Mouse (Mus musculus): ENCODE measurements at regions not wholly inside any gene's neighbourhood (a gene's known extent, or its start where the extent isn't known, plus 50 kb on each side); places are given as distances from the start of the nearest gene placed in this dataset.
A peak's percentile ranks its signal among the peaks of the same experiment; 100 is the strongest.

GRCm38 (mm10) chr8:78113105-78113504 lies 100.0 kb upstream of the Ttc29 start:
- Histone ChIP-seq H3K4me3 (ENCODE audit: low read depth, low read length) (no peak overlapping the region), H3K36me3 (ENCODE audit: insufficient read depth) (no peaks in the 10 kb centered on the region), H3K27ac (ENCODE audit: low read depth, low read length) (no peak overlapping the region), H3K9me3 (ENCODE audit: low read length) (no peaks in the 10 kb centered on the region), H3K27me3 (ENCODE audit: insufficient read depth, low read length) (no peaks in the 10 kb centered on the region), H3K4me2 (ENCODE audit: low read depth) (no peak overlapping the region), H3K4me1 (ENCODE audit: insufficient read depth) (no peaks in the 10 kb centered on the region), H3K9ac (no peak overlapping the region)
- 53% methylated on average over 12 of the region's 12 CpGs for WGBS
- DNase-seq (no peak), ATAC-seq (no peak)
- TF ChIP-seq CTCF (IDR thresholded peaks at IDR 0.05; ENCODE audit: low read depth) = no peak

- 16% methylated on average over 4 of the region's 4 CpGs for WGBS
Measured at GRCm38 (mm10) chr8:78114512-78114911, 98.6 kb upstream of the Ttc29 start.

GRCm38 (mm10) chr8:78117191-78117590 lies 95.9 kb upstream of the Ttc29 start:
- no peaks in the 10 kb centered on the region for H3K36me3 ChIP-seq (ENCODE audit: insufficient read depth)
- no peaks in the 10 kb centered on the region for H3K9me3 ChIP-seq (ENCODE audit: low read length)
- no peak overlapping the region for H3K4me3 ChIP-seq (ENCODE audit: low read depth, low read length)
- no peak for DNase-seq
- no peaks in the 10 kb centered on the region for H3K27me3 ChIP-seq (ENCODE audit: insufficient read depth, low read length)
- no peak for TF ChIP-seq CTCF (IDR thresholded peaks at IDR 0.05; ENCODE audit: low read depth)
- no peak overlapping the region for H3K27ac ChIP-seq (ENCODE audit: low read depth, low read length)
- no peak overlapping the region for H3K4me2 ChIP-seq (ENCODE audit: low read depth)
- ATAC-seq = no peak
- no peak overlapping the region for H3K9ac ChIP-seq
- peaks cover 4% of the 10 kb centered on the region; the same call in 1 of the 2 replicates for H3K4me1 ChIP-seq (ENCODE audit: insufficient read depth)

More at GRCm38 (mm10) chr8:78114512-78114911, 98.6 kb upstream of the Ttc29 start:
- no peak overlapping the region for H3K4me3 ChIP-seq (ENCODE audit: low read depth, low read length)
- 0 out of 2 replicates have a peak, but pooled peaks cover under 1% of the 10 kb centered on the region for H3K4me1 ChIP-seq (ENCODE audit: insufficient read depth)
- no peaks in the 10 kb centered on the region for H3K36me3 ChIP-seq (ENCODE audit: insufficient read depth)
- H3K9me3 ChIP-seq (ENCODE audit: low read length) = no peaks in the 10 kb centered on the region
- TF ChIP-seq CTCF (IDR thresholded peaks at IDR 0.05; ENCODE audit: low read depth) = no peak
- no peak overlapping the region for H3K4me2 ChIP-seq (ENCODE audit: low read depth)
- ATAC-seq (no peak), DNase-seq (no peak)
- no peaks in the 10 kb centered on the region for H3K27me3 ChIP-seq (ENCODE audit: insufficient read depth, low read length)
- H3K27ac ChIP-seq (ENCODE audit: low read depth, low read length) = no peak overlapping the region
- H3K9ac ChIP-seq = no peak overlapping the region

GRCm38 (mm10) chr8:78118493-78118892 lies 94.6 kb upstream of the Ttc29 start:
- no peaks in the 10 kb centered on the region for H3K36me3 ChIP-seq (ENCODE audit: insufficient read depth)
- DNase-seq = no peak
- H3K27me3 ChIP-seq (ENCODE audit: insufficient read depth, low read length) = no peaks in the 10 kb centered on the region
- H3K27ac ChIP-seq (ENCODE audit: low read depth, low read length) = no peak overlapping the region
- no peak overlapping the region for H3K4me3 ChIP-seq (ENCODE audit: low read depth, low read length)
- 83% methylated on average over 9 of the region's 9 CpGs for WGBS
- no peak for TF ChIP-seq CTCF (IDR thresholded peaks at IDR 0.05; ENCODE audit: low read depth)
- no peak overlapping the region for H3K4me2 ChIP-seq (ENCODE audit: low read depth)
- no peak overlapping the region for H3K9ac ChIP-seq
- no peak for ATAC-seq
- no peaks in the 10 kb centered on the region for H3K9me3 ChIP-seq (ENCODE audit: low read length)
- H3K4me1 ChIP-seq (ENCODE audit: insufficient read depth) = peaks cover 4% of the 10 kb centered on the region; the same call in 1 of the 2 replicates

GRCm38 (mm10) chr8:78119682-78120081 lies 93.4 kb upstream of the Ttc29 start:
- Histone ChIP-seq H3K9ac (no peak overlapping the region), H3K4me2 (ENCODE audit: low read depth) (peak overlapping the region; percentile 19), H3K36me3 (ENCODE audit: insufficient read depth) (no peaks in the 10 kb centered on the region), H3K9me3 (ENCODE audit: low read length) (no peaks in the 10 kb centered on the region), H3K27me3 (ENCODE audit: insufficient read depth, low read length) (no peaks in the 10 kb centered on the region), H3K4me3 (ENCODE audit: low read depth, low read length) (no peak overlapping the region), H3K27ac (ENCODE audit: low read depth, low read length) (no peak overlapping the region), H3K4me1 (ENCODE audit: insufficient read depth) (peaks cover 4% of the 10 kb centered on the region; the same call in 1 of the 2 replicates)
- ATAC-seq (peak; percentile 64), DNase-seq (peak; percentile 48)
- WGBS = 11% methylated on average over 11 of the region's 11 CpGs
- no peak for TF ChIP-seq CTCF (IDR thresholded peaks at IDR 0.05; ENCODE audit: low read depth)

- H3K4me2 ChIP-seq (ENCODE audit: low read depth) = no peak overlapping the region
- H3K36me3 ChIP-seq (ENCODE audit: insufficient read depth) = no peaks in the 10 kb centered on the region
- H3K27me3 ChIP-seq (ENCODE audit: insufficient read depth, low read length) = no peaks in the 10 kb centered on the region
- WGBS = 50% methylated on average over 5 of the region's 5 CpGs
- TF ChIP-seq CTCF (IDR thresholded peaks at IDR 0.05; ENCODE audit: low read depth) = peak; percentile 52
- ATAC-seq (no peak), DNase-seq (no peak)
- H3K27ac ChIP-seq (ENCODE audit: low read depth, low read length) = no peak overlapping the region
- no peak overlapping the region for H3K4me3 ChIP-seq (ENCODE audit: low read depth, low read length)
- H3K9me3 ChIP-seq (ENCODE audit: low read length) = no peaks in the 10 kb centered on the region
- H3K4me1 ChIP-seq (ENCODE audit: insufficient read depth) = peaks cover 4% of the 10 kb centered on the region; the same call in 1 of the 2 replicates
- H3K9ac ChIP-seq = no peak overlapping the region
Measured at GRCm38 (mm10) chr8:78124248-78124647, 88.8 kb upstream of the Ttc29 start.

- H3K27ac ChIP-seq (ENCODE audit: low read depth, low read length) = no peak overlapping the region
- no peak overlapping the region for H3K4me3 ChIP-seq (ENCODE audit: low read depth, low read length)
- ATAC-seq = no peak
- 20% methylated on average over 2 of the region's 2 CpGs for WGBS
- peaks cover 4% of the 10 kb centered on the region; the same call in 1 of the 2 replicates for H3K27me3 ChIP-seq (ENCODE audit: insufficient read depth, low read length)
- no peak overlapping the region for H3K9ac ChIP-seq
- H3K36me3 ChIP-seq (ENCODE audit: insufficient read depth) = no peaks in the 10 kb centered on the region
- H3K4me2 ChIP-seq (ENCODE audit: low read depth) = no peak overlapping the region
- peak; percentile 52 for TF ChIP-seq CTCF (IDR thresholded peaks at IDR 0.05; ENCODE audit: low read depth)
- H3K9me3 ChIP-seq (ENCODE audit: low read length) = no peaks in the 10 kb centered on the region
- DNase-seq = peak; percentile 14
- H3K4me1 ChIP-seq (ENCODE audit: insufficient read depth) = no peaks in the 10 kb centered on the region
Measured at GRCm38 (mm10) chr8:78127852-78128251, 85.2 kb upstream of the Ttc29 start.
